Mouse (Mus musculus) limb, embryonic 11.5 days (tissue): Measurements from ENCODE around the gene Pkib. TPM values are rescaled to one million over a fixed set of nuclear protein-coding genes. Genes with fewer than 3 reads are reported as not detected.

Source experiments
- ATAC-seq: fragments of 200-750 bp; cut with Nextera tagmentation; 2 replicates; pipeline ENCODE4 v1.8.0; 2017; ENCODE audit warnings: low read depth; ENCODE audit not compliant: insufficient number of reproducible peaks, low FRiP score, low TSS enrichment
- DNase-seq: peaks from one replicate; pipeline ENCODE4 v3.0.0-alpha.2; 2015; ENCODE audit warnings: low spot score
- H3K27ac ChIP-seq: fragments of 300-500 bp; sonication (generic); replicated peaks from 2 replicates; pipeline ENCODE4 v1.5.1; 2014; ENCODE audit warnings: low read depth, mild to moderate bottlenecking, low read length
- H3K27me3 ChIP-seq: fragments of 300-500 bp; sonication (generic); 2 replicates; pipeline ENCODE4 v1.6.1; 2014; ENCODE audit warnings: mild to moderate bottlenecking, low read length, mixed read lengths; ENCODE audit not compliant: control insufficient read depth, insufficient read depth
- H3K36me3 ChIP-seq: fragments of 300-500 bp; sonication (generic); 2 replicates; pipeline ENCODE4 v1.6.1; 2014; ENCODE audit warnings: mild to moderate bottlenecking, low read length, moderate library complexity, mixed read lengths; ENCODE audit not compliant: control insufficient read depth, insufficient read depth
- H3K4me1 ChIP-seq: fragments of 300-500 bp; sonication (generic); 2 replicates; pipeline ENCODE4 v1.6.1; 2014; ENCODE audit warnings: low read length, mixed read lengths; ENCODE audit not compliant: control insufficient read depth, insufficient read depth
- H3K4me2 ChIP-seq: fragments of 300-500 bp; sonication (generic); 2 replicates; pipeline ENCODE4 v1.6.1; 2014; ENCODE audit warnings: low read depth, mild to moderate bottlenecking, moderate library complexity; ENCODE audit not compliant: severe bottlenecking
- H3K4me3 ChIP-seq: fragments of 300-500 bp; sonication (generic); 2 replicates; pipeline ENCODE4 v1.5.1; 2014; ENCODE audit warnings: low read depth, low read length
- H3K9ac ChIP-seq: fragments of 300-500 bp; sonication (generic); 2 replicates; pipeline ENCODE4 v1.6.1; 2014; ENCODE audit warnings: mild to moderate bottlenecking, low read length
- H3K9me3 ChIP-seq: fragments of 300-500 bp; sonication (generic); 2 replicates; pipeline ENCODE4 v1.6.1; 2016; ENCODE audit warnings: low read length; ENCODE audit not compliant: control insufficient read depth
- WGBS: fragments of 180-500 bp; shearing (Covaris S2); extraction: QIAGEN DNeasy Blood & Tissue Kit; methylation state at CpG from one replicate; pipeline ENCODE4 v1.1.7; 2014; 5-methylcytosine and 5-hydroxymethylcytosine counted together
- polyA plus RNA-seq: library from polyadenylated mRNA; unstranded; fragments of >200 nt; fragmentation: Nextera tagmentation; extraction: Ambion mirVana; gene quantifications from 2 replicates; pipeline ENCODE4 v1.2.1, GENCODE M21; 2014

Gene Pkib
- 0.17 and 0.26 TPM in 2 replicates for polyA plus RNA-seq

DNA sequence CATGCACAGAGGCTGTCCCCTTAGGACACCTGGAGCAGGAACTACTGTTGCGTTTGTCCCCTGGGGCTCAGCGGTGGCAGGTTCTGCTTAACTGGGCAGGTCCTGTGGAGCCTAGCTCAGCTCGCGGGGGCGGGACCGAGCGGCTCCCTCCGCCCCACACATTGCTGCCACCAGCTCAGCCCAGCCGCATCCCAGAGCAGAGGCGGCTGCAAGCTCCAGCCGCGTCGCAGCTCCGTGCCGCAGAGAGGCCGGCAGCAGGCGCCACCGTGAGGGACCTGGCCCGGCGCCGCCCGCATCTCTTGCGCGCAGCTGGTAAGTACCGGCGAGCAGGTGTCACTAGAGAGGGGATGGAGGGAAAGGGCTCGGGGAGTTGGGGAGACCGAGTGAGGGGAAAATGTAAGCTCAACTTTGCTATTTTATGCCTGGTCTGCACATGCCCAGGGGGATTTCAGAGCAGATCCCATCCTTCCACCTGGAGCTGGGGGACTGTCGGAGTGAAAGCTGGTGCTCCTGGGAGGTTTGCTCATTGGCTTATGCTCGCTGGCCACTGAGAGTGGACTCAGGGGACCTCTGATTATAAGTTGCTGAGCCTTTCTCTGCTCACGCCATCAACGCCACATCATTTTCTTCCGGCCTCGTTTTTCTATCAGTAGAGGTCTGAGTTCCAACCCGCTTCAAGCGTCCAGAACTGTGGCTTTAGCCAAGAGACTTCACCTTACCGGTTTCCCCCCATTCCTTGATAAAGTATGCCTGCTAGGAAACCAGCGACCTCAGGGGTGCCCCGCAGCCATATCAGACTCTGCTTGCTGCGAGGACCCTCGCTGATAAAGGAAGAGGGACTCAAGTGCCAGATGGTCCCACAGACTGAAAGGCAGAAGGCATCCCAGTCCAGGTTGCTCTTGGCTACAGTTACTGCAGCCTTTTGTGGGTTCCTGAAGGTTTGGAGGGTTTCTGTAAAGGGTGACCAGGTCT is at the start of gene Pkib:
Gene Pkib (plus strand): TSS at position 86 of the 972 bp plus-strand sequence.
- 3% methylated on average over 41 of the region's 41 CpGs for WGBS
- peak within 1 kb of the TSS; percentile 67 for H3K4me2 ChIP-seq
- no peak within 1 kb of the TSS for H3K27ac ChIP-seq
- H3K9ac ChIP-seq: no peak within 1 kb of the TSS
- 0 out of 2 replicates have a peak, but pooled peaks cover 2% of the 10 kb centered on the region for H3K4me1 ChIP-seq
- no peaks in the 10 kb centered on the region; the same call in 1 of the 2 replicates for H3K9me3 ChIP-seq
- DNase-seq (peak; percentile 64), ATAC-seq (peak; percentile 86; the same call in 1 of the 2 replicates)
- H3K36me3 ChIP-seq: no peaks in the 10 kb centered on the region
- H3K27me3 ChIP-seq: peaks cover 8% of the 10 kb centered on the region; the same call in 1 of the 2 replicates
- peak within 1 kb of the TSS; percentile 27 for H3K4me3 ChIP-seq

DNA sequence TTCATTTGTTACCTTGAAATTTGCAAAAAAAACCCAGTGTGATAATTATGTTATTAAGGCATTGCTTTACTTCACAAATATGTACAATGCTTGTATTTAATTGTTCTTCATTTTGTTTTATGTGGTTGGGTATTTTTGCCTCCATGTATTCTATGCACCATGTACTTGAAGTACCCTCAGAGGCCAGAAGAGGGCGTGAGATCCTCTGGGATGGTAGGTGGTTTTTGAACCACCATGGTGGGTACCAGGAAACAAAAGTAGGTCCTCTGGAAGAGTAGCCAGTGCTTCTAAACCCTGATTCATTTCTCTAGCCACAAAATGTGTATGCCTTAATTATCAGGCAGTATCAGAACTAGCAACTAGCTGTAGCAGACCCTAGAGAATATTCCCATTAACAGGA is 47.9 kb upstream of the Pkib start:
- no peaks in the 10 kb centered on the region for H3K36me3 ChIP-seq
- H3K9ac ChIP-seq: no peak overlapping the region
- no peak overlapping the region for H3K4me2 ChIP-seq
- ATAC-seq (no peak), DNase-seq (no peak)
- no peak overlapping the region for H3K4me3 ChIP-seq
- WGBS: 49% methylated on average over 1 of the region's 1 CpGs
- no peak overlapping the region for H3K27ac ChIP-seq
- no peaks in the 10 kb centered on the region for H3K27me3 ChIP-seq
- no peaks in the 10 kb centered on the region for H3K4me1 ChIP-seq
- H3K9me3 ChIP-seq: no peaks in the 10 kb centered on the region

- Histone ChIP-seq H3K4me1 (no peaks in the 10 kb centered on the region), H3K27me3 (no peaks in the 10 kb centered on the region)
- ATAC-seq: no peak
These were observed 37.5 kb upstream of the Pkib start for GRCm38 (mm10) chr10:57594266-57594665.

DNA sequence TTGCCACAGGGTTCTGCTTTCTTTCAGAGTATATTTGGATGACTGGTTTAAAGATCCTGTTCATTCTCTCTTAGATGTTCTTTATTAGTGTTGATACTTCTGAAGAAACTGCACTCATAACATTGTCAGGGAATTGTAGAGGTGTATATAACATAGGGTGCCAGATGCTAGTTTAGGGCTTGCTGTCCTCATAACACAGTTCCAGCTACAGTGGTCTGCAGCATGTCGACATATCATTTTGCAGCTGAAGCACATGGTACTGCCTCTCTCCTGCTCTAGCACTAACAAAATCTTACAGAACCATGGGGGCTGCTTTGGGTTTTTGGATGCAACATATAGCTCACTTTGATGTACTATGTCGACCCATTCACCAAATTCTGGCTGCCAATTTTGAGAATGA is 34.6 kb upstream of the Pkib start:
- ATAC-seq: peak; percentile 26; the same call in 1 of the 2 replicates
- no peak overlapping the region for H3K4me2 ChIP-seq
- no peaks in the 10 kb centered on the region for H3K4me1 ChIP-seq
- WGBS: 60% methylated on average over 2 of the region's 2 CpGs
- no peaks in the 10 kb centered on the region for H3K36me3 ChIP-seq
- no peaks in the 10 kb centered on the region for H3K9me3 ChIP-seq
- H3K27me3 ChIP-seq: no peaks in the 10 kb centered on the region
- DNase-seq: no peak
- H3K27ac ChIP-seq: no peak overlapping the region
- H3K4me3 ChIP-seq: no peak overlapping the region
- no peak overlapping the region for H3K9ac ChIP-seq

More at GRCm38 (mm10) chr10:57594266-57594665, 37.5 kb upstream of the Pkib start:
- H3K9me3 ChIP-seq: no peaks in the 10 kb centered on the region
- H3K4me2 ChIP-seq: no peak overlapping the region
- no peak overlapping the region for H3K9ac ChIP-seq
- H3K36me3 ChIP-seq: no peaks in the 10 kb centered on the region
- H3K27ac ChIP-seq: no peak overlapping the region
- DNase-seq: no peak
- H3K4me3 ChIP-seq: no peak overlapping the region
- 77% methylated on average over 2 of the region's 2 CpGs for WGBS

GRCm38 (mm10) chr10:57602951-57603350 is 28.8 kb upstream of the Pkib start:
- no peak overlapping the region for H3K9ac ChIP-seq
- H3K4me2 ChIP-seq: no peak overlapping the region
- H3K27ac ChIP-seq: no peak overlapping the region
- no peaks in the 10 kb centered on the region for H3K27me3 ChIP-seq
- H3K36me3 ChIP-seq: no peaks in the 10 kb centered on the region
- DNase-seq (no peak), ATAC-seq (no peak)
- no peaks in the 10 kb centered on the region for H3K4me1 ChIP-seq
- WGBS: 91% methylated on average over 4 of the region's 4 CpGs
- no peak overlapping the region for H3K4me3 ChIP-seq
- no peaks in the 10 kb centered on the region for H3K9me3 ChIP-seq

DNA sequence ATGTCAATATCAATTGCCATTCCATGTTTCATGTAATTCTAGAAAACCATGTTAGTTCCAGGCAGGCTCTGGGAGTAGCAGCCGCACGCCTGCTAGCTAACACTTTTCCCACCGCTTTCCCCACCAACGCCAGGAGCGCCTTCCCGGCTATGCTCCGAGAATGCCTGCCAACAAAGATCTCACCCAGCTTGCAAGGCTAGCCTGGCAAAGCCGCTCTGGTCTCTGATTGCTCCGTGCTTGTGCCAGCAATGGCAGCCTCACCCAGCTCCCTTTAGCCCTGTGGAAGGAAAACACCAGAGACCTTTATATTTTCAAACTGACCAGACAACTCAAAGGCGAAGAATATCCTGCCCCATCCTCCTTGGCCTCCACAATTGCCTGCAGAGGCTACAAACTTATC is 8.5 kb upstream of the Pkib start:
- DNase-seq: no peak
- no peak overlapping the region for H3K27ac ChIP-seq
- no peaks in the 10 kb centered on the region for H3K4me1 ChIP-seq
- no peak overlapping the region for H3K9ac ChIP-seq
- no peaks in the 10 kb centered on the region for H3K27me3 ChIP-seq
- no peaks in the 10 kb centered on the region for H3K9me3 ChIP-seq
- no peaks in the 10 kb centered on the region for H3K36me3 ChIP-seq
- no peak overlapping the region for H3K4me2 ChIP-seq
- WGBS: 82% methylated on average over 10 of the region's 10 CpGs
- ATAC-seq: no peak
- no peak overlapping the region for H3K4me3 ChIP-seq

- DNase-seq: no peak
- H3K36me3 ChIP-seq: no peaks in the 10 kb centered on the region
- no peaks in the 10 kb centered on the region; the same call in 1 of the 2 replicates for H3K9me3 ChIP-seq
- H3K9ac ChIP-seq: no peak overlapping the region
- no peak overlapping the region for H3K27ac ChIP-seq
- H3K27me3 ChIP-seq: peaks cover 6% of the 10 kb centered on the region; the same call in 1 of the 2 replicates
- no peak overlapping the region for H3K4me3 ChIP-seq
- 0 out of 2 replicates have a peak, but pooled peaks cover 2% of the 10 kb centered on the region for H3K4me1 ChIP-seq
- no peak for ATAC-seq
- 85% methylated on average over 2 of the region's 2 CpGs for WGBS
- no peak overlapping the region for H3K4me2 ChIP-seq
These were observed 4.0 kb upstream of the Pkib start for GRCm38 (mm10) chr10:57627773-57628172.

DNA sequence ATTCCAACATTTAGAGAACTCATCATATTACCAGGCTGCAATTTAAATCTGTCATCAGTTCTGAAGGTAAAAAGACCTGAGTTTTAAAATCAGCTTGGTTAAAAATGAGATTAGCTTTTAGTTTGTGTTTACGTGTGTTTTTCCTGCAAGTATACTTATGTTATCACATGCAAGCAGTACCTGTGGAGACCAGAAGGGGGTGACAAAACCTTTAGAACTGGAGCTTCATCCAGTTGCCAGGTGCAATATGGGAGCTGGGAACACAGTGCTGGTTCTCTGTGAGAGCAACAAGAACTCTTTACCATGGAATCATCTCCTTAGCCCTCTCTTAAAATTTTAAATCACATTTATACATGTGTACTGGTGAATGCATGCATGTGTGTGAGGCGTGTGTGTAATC is 1.2 kb upstream of the Pkib start:
- H3K9me3 ChIP-seq: no peaks in the 10 kb centered on the region; the same call in 1 of the 2 replicates
- 0 out of 2 replicates have a peak, but pooled peaks cover 2% of the 10 kb centered on the region for H3K4me1 ChIP-seq
- no peaks in the 10 kb centered on the region for H3K36me3 ChIP-seq
- peaks cover 8% of the 10 kb centered on the region; the same call in 1 of the 2 replicates for H3K27me3 ChIP-seq
- no peak overlapping the region for H3K9ac ChIP-seq
- ATAC-seq (no peak), DNase-seq (no peak)
- WGBS: 97% methylated on average over 2 of the region's 2 CpGs
- no peak overlapping the region for H3K4me3 ChIP-seq
- H3K27ac ChIP-seq: no peak overlapping the region
- H3K4me2 ChIP-seq: no peak overlapping the region
